Mouse (Mus musculus): Measurements from ENCODE around the gene Mical1. TPM values are rescaled to one million over a fixed set of nuclear protein-coding genes. Genes with fewer than 3 reads are reported as not detected.

The Mical1 gene
- total and polyA plus RNA-seq, 3 experiments = 26.7 to 48.6 (median 34.6) TPM

- DNase-seq (ENCODE audit: low spot score) (no peak), ATAC-seq (ENCODE audit: extremely low read depth, insufficient number of reproducible peaks, low FRiP score, poor library complexity, severe bottlenecking) (no peak)
- no peak for TF ChIP-seq GATA1 (IDR thresholded peaks at IDR 0.05; ENCODE audit: borderline replicate concordance, low read length)
- no peak for TF ChIP-seq CTCF (IDR thresholded peaks at IDR 0.05; ENCODE audit: low read depth, low read length)
- no peak for TF ChIP-seq GATA2 (IDR thresholded peaks at IDR 0.05; ENCODE audit: borderline replicate concordance, low read depth, low read length)
- no peaks in the 10 kb centered on the region for H3K9me3 ChIP-seq (replicated peaks)
- H3K4me3 ChIP-seq (ENCODE audit: low read depth, low read length) = no peak overlapping the region
- no peaks in the 10 kb centered on the region for H3K27me3 ChIP-seq (ENCODE audit: insufficient read depth, low read length)
- peaks cover 80% of the 10 kb centered on the region for H3K36me3 ChIP-seq (replicated peaks)
- H3K4me1 ChIP-seq (ENCODE audit: insufficient read depth, low read depth, low read length) = 0 out of 2 replicates have a peak, but pooled peaks cover 3% of the 10 kb centered on the region
Observed at GRCm38 (mm10) chr10:41461057-41461722, 14.9 kb upstream of the Mical1 start.

- no peak overlapping the region for H3K4me3 ChIP-seq (ENCODE audit: low read depth, low read length)
- TF ChIP-seq GATA1 (IDR thresholded peaks at IDR 0.05; ENCODE audit: borderline replicate concordance, low read length) (no peak), GATA2 (IDR thresholded peaks at IDR 0.05; ENCODE audit: borderline replicate concordance, low read depth, low read length) (no peak), TAL1 (conservative IDR thresholded peaks at IDR 0.05; ENCODE audit: low read depth, low read length) (no peak), CTCF (IDR thresholded peaks at IDR 0.05; ENCODE audit: low read depth, low read length) (no peak), POLR2AphosphoS5 (IDR thresholded peaks at IDR 0.05; ENCODE audit: insufficient replicate concordance, low read depth, low read length) (no peak)
- H3K4me1 ChIP-seq (ENCODE audit: insufficient read depth, low read depth, low read length) = peaks cover 3% of the 10 kb centered on the region; the same call in 1 of the 2 replicates
- ATAC-seq (ENCODE audit: extremely low read depth, insufficient number of reproducible peaks, low FRiP score, poor library complexity, severe bottlenecking) (no peak), DNase-seq (ENCODE audit: low spot score) (no peak)
- peaks cover 69% of the 10 kb centered on the region for H3K36me3 ChIP-seq (replicated peaks)
- no peaks in the 10 kb centered on the region for H3K27me3 ChIP-seq (ENCODE audit: insufficient read depth, low read length)
- no peaks in the 10 kb centered on the region for H3K9me3 ChIP-seq (replicated peaks)
Observed at GRCm38 (mm10) chr10:41464401-41464955, 11.6 kb upstream of the Mical1 start.

- TF ChIP-seq GATA2 (IDR thresholded peaks at IDR 0.05; ENCODE audit: borderline replicate concordance, low read depth, low read length) (no peak), CTCF (IDR thresholded peaks at IDR 0.05; ENCODE audit: low read depth, low read length) (no peak), GATA1 (IDR thresholded peaks at IDR 0.05; ENCODE audit: borderline replicate concordance, low read length) (no peak), TAL1 (conservative IDR thresholded peaks at IDR 0.05; ENCODE audit: low read depth, low read length) (no peak)
- no peak for ATAC-seq (ENCODE audit: extremely low read depth, insufficient number of reproducible peaks, low FRiP score, poor library complexity, severe bottlenecking)
- peaks cover 40% of the 10 kb centered on the region for H3K36me3 ChIP-seq (replicated peaks)
- no peaks in the 10 kb centered on the region for H3K9me3 ChIP-seq (replicated peaks)
- no peak for DNase-seq (ENCODE audit: low spot score)
- peaks cover 12% of the 10 kb centered on the region for H3K4me1 ChIP-seq (ENCODE audit: insufficient read depth, low read depth, low read length)
- H3K4me3 ChIP-seq (ENCODE audit: low read depth, low read length) = no peak overlapping the region
- no peaks in the 10 kb centered on the region for H3K27me3 ChIP-seq (ENCODE audit: insufficient read depth, low read length)
Observed at GRCm38 (mm10) chr10:41467325-41467724, 8.8 kb upstream of the Mical1 start.

- H3K4me1 ChIP-seq (ENCODE audit: insufficient read depth, low read depth, low read length) = peaks cover 42% of the 10 kb centered on the region
- no peaks in the 10 kb centered on the region for H3K27me3 ChIP-seq (ENCODE audit: insufficient read depth, low read length)
- no peaks in the 10 kb centered on the region for H3K9me3 ChIP-seq (replicated peaks)
- H3K36me3 ChIP-seq (replicated peaks) = peaks cover 15% of the 10 kb centered on the region
- H3K4me3 ChIP-seq (ENCODE audit: low read depth, low read length) = no peak overlapping the region
- TF ChIP-seq CTCF (IDR thresholded peaks at IDR 0.05; ENCODE audit: low read depth, low read length) (no peak), GATA1 (IDR thresholded peaks at IDR 0.05; ENCODE audit: borderline replicate concordance, low read length) (no peak), POLR2AphosphoS5 (IDR thresholded peaks at IDR 0.05; ENCODE audit: insufficient replicate concordance, low read depth, low read length) (no peak), GATA2 (IDR thresholded peaks at IDR 0.05; ENCODE audit: borderline replicate concordance, low read depth, low read length) (no peak), TAL1 (conservative IDR thresholded peaks at IDR 0.05; ENCODE audit: low read depth, low read length) (no peak)
- DNase-seq (ENCODE audit: low spot score) = no peak
- ATAC-seq (ENCODE audit: extremely low read depth, insufficient number of reproducible peaks, low FRiP score, poor library complexity, severe bottlenecking) = no peak
Observed at GRCm38 (mm10) chr10:41470693-41471092, 5.4 kb upstream of the Mical1 start.

- ATAC-seq (ENCODE audit: extremely low read depth, insufficient number of reproducible peaks, low FRiP score, poor library complexity, severe bottlenecking) (no peak), DNase-seq (ENCODE audit: low spot score) (no peak)
- Histone ChIP-seq H3K4me1 (ENCODE audit: insufficient read depth, low read depth, low read length) (peaks cover 61% of the 10 kb centered on the region), H3K36me3 (replicated peaks) (peaks cover 4% of the 10 kb centered on the region), H3K9me3 (replicated peaks) (no peaks in the 10 kb centered on the region), H3K27me3 (ENCODE audit: insufficient read depth, low read length) (no peaks in the 10 kb centered on the region), H3K4me3 (ENCODE audit: low read depth, low read length) (no peak overlapping the region)
- TF ChIP-seq TAL1 (conservative IDR thresholded peaks at IDR 0.05; ENCODE audit: low read depth, low read length) (no peak), POLR2AphosphoS5 (IDR thresholded peaks at IDR 0.05; ENCODE audit: insufficient replicate concordance, low read depth, low read length) (no peak), GATA2 (IDR thresholded peaks at IDR 0.05; ENCODE audit: borderline replicate concordance, low read depth, low read length) (no peak), GATA1 (IDR thresholded peaks at IDR 0.05; ENCODE audit: borderline replicate concordance, low read length) (no peak), CTCF (IDR thresholded peaks at IDR 0.05; ENCODE audit: low read depth, low read length) (no peak)
Observed at GRCm38 (mm10) chr10:41472534-41472933, 3.6 kb upstream of the Mical1 start.

GRCm38 (mm10) chr10:41472962-41473481, 3.1 kb upstream of the Mical1 start:
- peaks cover 7% of the 10 kb centered on the region for H3K36me3 ChIP-seq (replicated peaks)
- H3K9me3 ChIP-seq (replicated peaks) = no peaks in the 10 kb centered on the region
- H3K4me1 ChIP-seq (ENCODE audit: insufficient read depth, low read depth, low read length) = peaks cover 66% of the 10 kb centered on the region
- H3K27me3 ChIP-seq (ENCODE audit: insufficient read depth, low read length) = no peaks in the 10 kb centered on the region
- no peak for ATAC-seq (ENCODE audit: extremely low read depth, insufficient number of reproducible peaks, low FRiP score, poor library complexity, severe bottlenecking)
- DNase-seq (ENCODE audit: low spot score) = no peak
- H3K4me3 ChIP-seq (ENCODE audit: low read depth, low read length) = peak overlapping the region; percentile 18; the same call in 1 of the 2 replicates
- no peak for TF ChIP-seq CTCF (IDR thresholded peaks at IDR 0.05; ENCODE audit: low read depth, low read length)
- no peak for TF ChIP-seq GATA1 (IDR thresholded peaks at IDR 0.05; ENCODE audit: borderline replicate concordance, low read length)
- TF ChIP-seq GATA2 (IDR thresholded peaks at IDR 0.05; ENCODE audit: borderline replicate concordance, low read depth, low read length) = no peak

Measured in G1E (cell line).